Mouse (Mus musculus) MEL (cell line): ENCODE data around the gene E130208F15Rik. TPM values are rescaled to one million over a fixed set of nuclear protein-coding genes. Genes with fewer than 3 reads are reported as not detected.
A peak's percentile ranks its signal among the peaks of the same experiment; 100 is the strongest.

Experiments used
- DNase-seq: peaks from one replicate; pipeline ENCODE4 v3.0.0; 2011; ENCODE audit warnings: low read depth, low spot score
- H3K27ac ChIP-seq: 2 replicates; pipeline ENCODE4 v1.5.1; 2012; ENCODE audit warnings: low read depth, mild to moderate bottlenecking, control low read depth, low read length, moderate library complexity; ENCODE audit not compliant: control insufficient read depth
- H3K27me3 ChIP-seq, 2 experiments: fragments of 150-350 bp in 1 of 2; sonication (generic) in 1 of 2; 2 replicates each; pipeline ENCODE4 v1.6.1; 2012; ENCODE audit warnings: low read length in 2 of 2, mild to moderate bottlenecking in 2 of 2, improper control_type of control experiment in 1 of 2, moderate library complexity in 1 of 2; ENCODE audit not compliant: insufficient read depth in 2 of 2, control insufficient read depth in 1 of 2
- H3K36me3 ChIP-seq, 2 experiments: 2 replicates each; pipeline ENCODE4 v1.6.1; 2012 to 2014; ENCODE audit warnings: low read length in 2 of 2, improper control_type of control experiment in 1 of 2, inconsistent platforms in 1 of 2, mild to moderate bottlenecking in 1 of 2; ENCODE audit not compliant: insufficient read depth in 2 of 2, control insufficient read depth in 1 of 2
- H3K4me1 ChIP-seq, 2 experiments: fragments of 150-350 bp in 1 of 2; sonication (generic) in 1 of 2; 2 replicates each; pipeline ENCODE4 v1.6.1; 2012; ENCODE audit warnings: low read length in 2 of 2, improper control_type of control experiment in 1 of 2, mild to moderate bottlenecking in 1 of 2; ENCODE audit not compliant: insufficient read depth in 2 of 2, control insufficient read depth in 1 of 2
- H3K4me3 ChIP-seq, 2 experiments: fragments of 150-350 bp in 1 of 2; sonication (generic) in 1 of 2; 2 replicates each; pipeline ENCODE4 v1.5.1; 2012; ENCODE audit warnings: low read depth in 2 of 2, low read length in 2 of 2, mild to moderate bottlenecking in 2 of 2, moderate library complexity in 2 of 2, control low read depth in 1 of 2, improper control_type of control experiment in 1 of 2; ENCODE audit not compliant: control insufficient read depth in 1 of 2, insufficient read depth in 1 of 2
- H3K79me2 ChIP-seq: 2 replicates; pipeline ENCODE4 v1.6.1; 2012; ENCODE audit warnings: mild to moderate bottlenecking, low read length, moderate library complexity; ENCODE audit not compliant: control insufficient read depth, poor library complexity, insufficient read depth
- H3K9ac ChIP-seq: 2 replicates; pipeline ENCODE4 v1.6.1; 2012; ENCODE audit warnings: low read depth, mild to moderate bottlenecking, control low read depth, low read length, moderate library complexity; ENCODE audit not compliant: control insufficient read depth, poor library complexity, severe bottlenecking
- H3K9me3 ChIP-seq: fragments of 150-350 bp; sonication (generic); replicated peaks from 2 replicates; pipeline ENCODE4 v1.6.1; 2012; ENCODE audit warnings: mild to moderate bottlenecking, low read length, improper control_type of control experiment, moderate library complexity; ENCODE audit not compliant: insufficient read depth
- BHLHE40 ChIP-seq: IDR thresholded peaks from 2 replicates; pipeline ENCODE4 v1.6.1; 2012; ENCODE audit warnings: low read depth, mild to moderate bottlenecking, inconsistent platforms, low read length, improper control_type of control experiment, borderline replicate concordance
- CHD1 ChIP-seq: IDR thresholded peaks from 2 replicates; pipeline ENCODE4 v1.6.1; 2012; ENCODE audit warnings: low read depth, mild to moderate bottlenecking, inconsistent platforms, low read length, improper control_type of control experiment
- CHD2 ChIP-seq: IDR thresholded peaks from 2 replicates; pipeline ENCODE4 v1.6.1; 2011; ENCODE audit warnings: low read length, improper control_type of control experiment
- E2F4 ChIP-seq: IDR thresholded peaks from 2 replicates; pipeline ENCODE4 v1.6.1; 2011; ENCODE audit warnings: low read depth, low read length, improper control_type of control experiment, borderline replicate concordance
- ELF1 ChIP-seq: IDR thresholded peaks from 2 replicates; pipeline ENCODE4 v1.6.1; 2014; ENCODE audit warnings: low read depth, mild to moderate bottlenecking, inconsistent platforms, low read length, improper control_type of control experiment, moderate library complexity
- EP300 ChIP-seq, 2 experiments: IDR thresholded peaks; 2 replicates each; pipeline ENCODE4 v1.6.1; 2011; ENCODE audit warnings: improper control_type of control experiment in 2 of 2, low read length in 2 of 2, low read depth in 1 of 2, mild to moderate bottlenecking in 1 of 2
- GABPA ChIP-seq: IDR thresholded peaks from 2 replicates; pipeline ENCODE4 v1.6.1; 2012; ENCODE audit warnings: low read depth, mild to moderate bottlenecking, inconsistent platforms, low read length, improper control_type of control experiment, moderate library complexity
- HCFC1 ChIP-seq: IDR thresholded peaks from 2 replicates; pipeline ENCODE4 v1.6.1; 2012; ENCODE audit warnings: low read depth, mild to moderate bottlenecking, inconsistent platforms, low read length, improper control_type of control experiment, moderate library complexity
- JUND ChIP-seq: IDR thresholded peaks from 2 replicates; pipeline ENCODE4 v1.6.1; 2011; ENCODE audit warnings: low read depth, mild to moderate bottlenecking, improper control_type of control experiment, low read length
- KAT2A ChIP-seq: conservative IDR thresholded peaks from 2 replicates; pipeline ENCODE4 v1.6.1; 2012; ENCODE audit warnings: low read depth, low read length, improper control_type of control experiment, inconsistent platforms
- MAX ChIP-seq: IDR thresholded peaks from 2 replicates; pipeline ENCODE4 v1.6.1; 2011; ENCODE audit warnings: low read length, improper control_type of control experiment
- MAZ ChIP-seq: IDR thresholded peaks from 2 replicates; pipeline ENCODE4 v1.6.1; 2012; ENCODE audit warnings: low read depth, mild to moderate bottlenecking, inconsistent platforms, low read length, improper control_type of control experiment
- MXI1 ChIP-seq: IDR thresholded peaks from 2 replicates; pipeline ENCODE4 v1.6.1; 2011; ENCODE audit warnings: mild to moderate bottlenecking, low read depth, low read length, improper control_type of control experiment
- MYB ChIP-seq: IDR thresholded peaks from 2 replicates; pipeline ENCODE4 v1.6.1; 2011; ENCODE audit warnings: mild to moderate bottlenecking, low read depth, low read length, improper control_type of control experiment
- MYC ChIP-seq: IDR thresholded peaks from 2 replicates; pipeline ENCODE4 v1.6.1; 2011; ENCODE audit warnings: low read depth, mild to moderate bottlenecking, low read length, improper control_type of control experiment, moderate library complexity
- NELFE ChIP-seq: IDR thresholded peaks from 2 replicates; pipeline ENCODE4 v1.6.1; 2011; ENCODE audit warnings: low read depth, low read length, improper control_type of control experiment
- POLR2A ChIP-seq, 2 experiments: IDR thresholded peaks; 2 replicates each; pipeline ENCODE4 v1.6.1; 2011 to 2012; ENCODE audit warnings: low read length in 2 of 2, mild to moderate bottlenecking in 2 of 2, control low read depth in 1 of 2, improper control_type of control experiment in 1 of 2, low read depth in 1 of 2, moderate library complexity in 1 of 2; ENCODE audit not compliant: control insufficient read depth in 1 of 2, insufficient read depth in 1 of 2, poor library complexity in 1 of 2
- POLR2AphosphoS5 ChIP-seq: IDR thresholded peaks from 2 replicates; pipeline ENCODE4 v1.6.1; 2012; ENCODE audit warnings: low read depth, borderline replicate concordance, mild to moderate bottlenecking, inconsistent platforms, low read length, moderate library complexity, mixed read lengths
- RAD21 ChIP-seq: IDR thresholded peaks from 2 replicates; pipeline ENCODE4 v1.6.1; 2011; ENCODE audit warnings: mild to moderate bottlenecking, low read depth, low read length, improper control_type of control experiment
- SMC3 ChIP-seq: IDR thresholded peaks from 2 replicates; pipeline ENCODE4 v1.6.1; 2011; ENCODE audit warnings: low read depth, low read length, improper control_type of control experiment
- TBP ChIP-seq: IDR thresholded peaks from 2 replicates; pipeline ENCODE4 v1.8.0; 2011; ENCODE audit warnings: low read depth, low read length, improper control_type of control experiment
- TCF12 ChIP-seq: IDR thresholded peaks from 2 replicates; pipeline ENCODE4 v1.6.1; 2014; ENCODE audit warnings: low read depth, mild to moderate bottlenecking, inconsistent platforms, low read length, improper control_type of control experiment, moderate library complexity
- USF1 ChIP-seq: IDR thresholded peaks from 2 replicates; pipeline ENCODE4 v1.6.1; 2014; ENCODE audit warnings: low read depth, mild to moderate bottlenecking, inconsistent platforms, low read length, improper control_type of control experiment, moderate library complexity
- ZC3H11A ChIP-seq: IDR thresholded peaks from 2 replicates; pipeline ENCODE4 v1.6.1; 2012; ENCODE audit warnings: low read depth, mild to moderate bottlenecking, inconsistent platforms, low read length, improper control_type of control experiment
- ZKSCAN1 ChIP-seq: IDR thresholded peaks from 2 replicates; pipeline ENCODE4 v1.6.1; 2012; ENCODE audit warnings: low read depth, mild to moderate bottlenecking, inconsistent platforms, low read length, improper control_type of control experiment, moderate library complexity
- ZNF384 ChIP-seq: IDR thresholded peaks from 2 replicates; pipeline ENCODE4 v1.6.1; 2012; ENCODE audit warnings: low read depth, mild to moderate bottlenecking, inconsistent platforms, low read length, improper control_type of control experiment
- polyA plus RNA-seq, 2 experiments: library from polyadenylated mRNA; stranded (reverse) in 1 of 2; unstranded in 1 of 2; fragments of >175 nt in 1 of 2; fragments of >200 nt in 1 of 2; gene quantifications; 2 replicates each; pipeline versions ENCODE4 v1.2.1 to v1.2.4; 2012; ENCODE audit warnings: low replicate concordance in 2 of 2, low read depth in 1 of 2; ENCODE audit not compliant: insufficient read length in 2 of 2, insufficient read depth in 1 of 2, missing spikeins in 1 of 2
- total RNA-seq: library from RNA; depleted of rRNA; stranded (reverse); fragments of 300-350 nt; gene quantifications from 2 replicates; pipeline ENCODE4 v1.2.3, GENCODE M21; 2012

Gene E130208F15Rik
- total and polyA plus RNA-seq, 3 experiments, result 0.96 to 3.2 TPM; not detected in 1

DNA sequence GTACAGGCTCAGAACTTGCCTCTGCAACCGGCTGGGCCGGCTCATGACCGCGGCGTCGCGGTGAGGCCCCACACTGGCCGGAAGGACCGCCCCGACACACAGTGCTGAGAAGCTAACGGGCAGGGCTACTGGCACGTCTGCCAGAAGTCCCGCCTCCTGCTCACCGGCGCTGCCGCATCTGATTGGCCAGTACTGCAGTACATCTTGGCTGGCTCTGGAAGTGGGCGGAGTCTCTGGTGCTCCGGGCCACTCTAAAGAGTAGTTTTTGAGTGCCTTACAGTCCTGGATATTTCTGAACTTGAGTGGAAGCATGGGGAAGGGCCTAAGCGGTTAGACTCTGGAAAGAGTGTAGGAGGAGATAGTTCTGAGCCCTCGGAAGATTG, 736 bp downstream of the E130208F15Rik start (continued):
- TF ChIP-seq HCFC1 (peak; percentile 86), E2F4 (no peak)
- TF ChIP-seq, all 39 proteins: peak for 16

- H3K27ac ChIP-seq, result peak overlapping the region; percentile 85
- peaks cover 0 to 7% of the 10 kb centered on the region in 2 experiments; a peak in 2 of 4 replicates for H3K4me1 ChIP-seq
- H3K27me3 ChIP-seq, result no peaks in the 10 kb centered on the region; a peak in 2 of 4 replicates
- peak; percentile 72 for DNase-seq
- TF ChIP-seq MYC, result 0 out of 2 replicates have a peak, but pooled peaks have one; percentile 49
- no peak for TF ChIP-seq POLR2AphosphoS5
- TF ChIP-seq RAD21, result no peak
- TF ChIP-seq JUND, result no peak
- TF ChIP-seq ELF1, result peak; percentile 62
- no peak; the same call in 1 of the 2 replicates for TF ChIP-seq TCF12
- no peak for TF ChIP-seq POLR2A (IDR thresholded peaks at IDR 0.05; ENCODE audit: control insufficient read depth in 1 of 2, insufficient read depth in 1 of 2, low read depth in 1 of 2, low read length in 2 of 2, poor library complexity in 1 of 2)
- TF ChIP-seq KAT2A, result no peak
- TF ChIP-seq ZC3H11A, result no peak
- TF ChIP-seq MXI1, result no peak
- no peak for TF ChIP-seq USF1
- TF ChIP-seq GABPA, result no peak
- no peak; a peak in 2 of 4 replicates for TF ChIP-seq EP300 (IDR thresholded peaks at IDR 0.05; ENCODE audit: low read depth in 1 of 2, low read length in 2 of 2)
- TF ChIP-seq MYB, result no peak
- no peak for TF ChIP-seq ZNF384
- H3K4me3 ChIP-seq, result peak overlapping the region; percentile 56 to 74
- peaks cover 7% of the 10 kb centered on the region; the same call in 1 of the 2 replicates for H3K79me2 ChIP-seq
- no peaks in the 10 kb centered on the region for H3K9me3 ChIP-seq
- peaks cover 0 to 10% of the 10 kb centered on the region in 2 experiments; a peak in 2 of 4 replicates for H3K36me3 ChIP-seq
- peak overlapping the region; percentile 69 for H3K9ac ChIP-seq
Measured at GRCm38 (mm10) chr7:30322865-30323264, 1.3 kb downstream of the E130208F15Rik start.

- Histone ChIP-seq H3K27me3 (peaks cover 0 to 2% of the 10 kb centered on the region in 2 experiments; a peak in 3 of 4 replicates), H3K4me3 (peak within 1 kb of the TSS; percentile 56 to 74)
- TF ChIP-seq TBP (no peak), ZKSCAN1 (no peak), RAD21 (no peak), KAT2A (no peak), MAZ (no peak), SMC3 (no peak), CHD1 (no peak), CHD2 (no peak), NELFE (no peak), USF1 (no peak), ZC3H11A (no peak), MAX (no peak), JUND (no peak), E2F4 (no peak), MYC (no peak), GABPA (no peak), BHLHE40 (no peak)
- TF ChIP-seq, all 39 proteins: peak for 0
- Histone ChIP-seq H3K4me1 (peaks cover 0 to 7% of the 10 kb centered on the region in 2 experiments; a peak in 2 of 4 replicates), H3K9me3 (no peaks in the 10 kb centered on the region), H3K36me3 (peaks cover 0 to 10% of the 10 kb centered on the region in 2 experiments; a peak in 2 of 4 replicates), H3K79me2 (peaks cover 7% of the 10 kb centered on the region; the same call in 1 of the 2 replicates), H3K9ac (peak within 1 kb of the TSS; percentile 69), H3K27ac (peak within 1 kb of the TSS; percentile 85)
- DNase-seq, result no peak
Measured at GRCm38 (mm10) chr7:30323795-30324194, 2.3 kb downstream of the E130208F15Rik start, which contains the start of gene Sdhaf1. TSS of gene Sdhaf1 (minus strand) at chr7:30323895.
